Mouse (Mus musculus) intestine, embryonic 14.5 days (tissue): ENCODE measurements around the gene Vsir. TPM values are rescaled to one million over a fixed set of nuclear protein-coding genes. Genes with fewer than 3 reads are reported as not detected.

Source experiments
- ATAC-seq: fragments of 200-750 bp; cut with Nextera tagmentation; replicated peaks from 2 replicates; pipeline ENCODE4 v1.8.0; 2017; ENCODE audit warnings: low read depth, moderate number of reproducible peaks, moderate TSS enrichment, moderate library complexity; ENCODE audit not compliant: low FRiP score, low TSS enrichment
- DNase-seq: peaks from one replicate; pipeline ENCODE4 v3.0.0-alpha.2; 2018; ENCODE audit warnings: low spot score
- H3K27ac ChIP-seq: fragments of 300-500 bp; sonication (generic); 2 replicates; pipeline ENCODE4 v1.5.1; 2014; ENCODE audit warnings: low read depth, mild to moderate bottlenecking, control low read depth
- H3K27me3 ChIP-seq: fragments of 300-500 bp; sonication (generic); replicated peaks from 2 replicates; pipeline ENCODE4 v1.6.1; 2014; ENCODE audit warnings: low read length, control low read depth; ENCODE audit not compliant: control insufficient read depth, insufficient read depth
- H3K36me3 ChIP-seq: fragments of 300-500 bp; sonication (generic); 2 replicates; pipeline ENCODE4 v1.6.1; 2014; ENCODE audit warnings: low read length, control low read depth; ENCODE audit not compliant: control insufficient read depth, insufficient read depth
- H3K4me1 ChIP-seq: fragments of 300-500 bp; sonication (generic); replicated peaks from 2 replicates; pipeline ENCODE4 v1.6.1; 2014; ENCODE audit warnings: low read length, control low read depth, mixed read lengths; ENCODE audit not compliant: control insufficient read depth, insufficient read depth
- H3K4me2 ChIP-seq: fragments of 300-500 bp; sonication (generic); 2 replicates; pipeline ENCODE4 v1.6.1; 2014; ENCODE audit warnings: low read length
- H3K4me3 ChIP-seq: fragments of 300-500 bp; sonication (generic); 2 replicates; pipeline ENCODE4 v1.5.1; 2014; ENCODE audit warnings: low read depth, low read length, control low read depth, mixed read lengths
- H3K9ac ChIP-seq: fragments of 300-500 bp; sonication (generic); 2 replicates; pipeline ENCODE4 v1.6.1; 2014; ENCODE audit warnings: mild to moderate bottlenecking, low read length
- H3K9me3 ChIP-seq: fragments of 300-500 bp; sonication (generic); 2 replicates; pipeline ENCODE4 v1.6.1; 2016; ENCODE audit warnings: low read length, control low read depth; ENCODE audit not compliant: control insufficient read depth
- whole genome bisulfite sequencing: fragments of 180-500 bp; shearing (Covaris S2); extraction: QIAGEN DNeasy Blood & Tissue Kit; methylation state at CpG from one replicate; pipeline ENCODE4 v1.1.7; 2014; 5-methylcytosine and 5-hydroxymethylcytosine counted together
- polyA plus RNA-seq: library from polyadenylated mRNA; unstranded; fragments of >200 nt; fragmentation: Nextera tagmentation; extraction: Ambion mirVana; gene quantifications from 2 replicates; pipeline ENCODE4 v1.2.1, GENCODE M21; 2014

Gene Vsir
- polyA plus RNA-seq, 1 experiment from 2014 or later: 6.1 TPM

- Histone ChIP-seq H3K27ac (no peak overlapping the region), H3K36me3 (no peaks in the 10 kb centered on the region), H3K4me1 (no peaks in the 10 kb centered on the region), H3K4me3 (no peak overlapping the region), H3K9me3 (no peaks in the 10 kb centered on the region), H3K27me3 (no peaks in the 10 kb centered on the region), H3K9ac (no peak overlapping the region), H3K4me2 (no peak overlapping the region)
- DNase-seq: no peak
- no peak for ATAC-seq
- 26% methylated on average over 4 of the region's 4 CpGs for WGBS
Measured at GRCm38 (mm10) chr10:60419624-60420023, 73.0 kb downstream of the Vsir start.

Other genes with a start within 250 kb of the Vsir start
- gene Spock2, start 240.6 kb upstream of the Vsir start, polyA plus RNA-seq: 3.1 and 3.7 TPM in 2 replicates
- gene Chst3, start 127.6 kb upstream of the Vsir start, polyA plus RNA-seq: 1.3 and 1.7 TPM in 2 replicates
- 104 and 124 TPM in 2 replicates for gene Psap, start 69.2 kb upstream of the Vsir start, polyA plus RNA-seq
- gene Gm17455, start 52.9 kb downstream of the Vsir start, polyA plus RNA-seq: 2.3 and 2.4 TPM in 2 replicates